Mouse (Mus musculus) cortical plate, adult 2 months (tissue): ENCODE measurements around the gene Def6.

Experiments
- CTCF ChIP-seq: fragments of 200-500 bp; IDR thresholded peaks from 2 replicates; pipeline ENCODE4 v1.5.1; 2011; ENCODE audit warnings: mild to moderate bottlenecking, control low read depth, low read length; ENCODE audit not compliant: insufficient read depth; ENCODE audit errors: extremely low read depth
- POLR2A ChIP-seq: fragments of 200-500 bp; IDR thresholded peaks from 2 replicates; pipeline ENCODE4 v1.6.1; 2011; ENCODE audit warnings: mild to moderate bottlenecking, low read length, control low read depth; ENCODE audit not compliant: insufficient read depth; ENCODE audit errors: extremely low read depth

DNA sequence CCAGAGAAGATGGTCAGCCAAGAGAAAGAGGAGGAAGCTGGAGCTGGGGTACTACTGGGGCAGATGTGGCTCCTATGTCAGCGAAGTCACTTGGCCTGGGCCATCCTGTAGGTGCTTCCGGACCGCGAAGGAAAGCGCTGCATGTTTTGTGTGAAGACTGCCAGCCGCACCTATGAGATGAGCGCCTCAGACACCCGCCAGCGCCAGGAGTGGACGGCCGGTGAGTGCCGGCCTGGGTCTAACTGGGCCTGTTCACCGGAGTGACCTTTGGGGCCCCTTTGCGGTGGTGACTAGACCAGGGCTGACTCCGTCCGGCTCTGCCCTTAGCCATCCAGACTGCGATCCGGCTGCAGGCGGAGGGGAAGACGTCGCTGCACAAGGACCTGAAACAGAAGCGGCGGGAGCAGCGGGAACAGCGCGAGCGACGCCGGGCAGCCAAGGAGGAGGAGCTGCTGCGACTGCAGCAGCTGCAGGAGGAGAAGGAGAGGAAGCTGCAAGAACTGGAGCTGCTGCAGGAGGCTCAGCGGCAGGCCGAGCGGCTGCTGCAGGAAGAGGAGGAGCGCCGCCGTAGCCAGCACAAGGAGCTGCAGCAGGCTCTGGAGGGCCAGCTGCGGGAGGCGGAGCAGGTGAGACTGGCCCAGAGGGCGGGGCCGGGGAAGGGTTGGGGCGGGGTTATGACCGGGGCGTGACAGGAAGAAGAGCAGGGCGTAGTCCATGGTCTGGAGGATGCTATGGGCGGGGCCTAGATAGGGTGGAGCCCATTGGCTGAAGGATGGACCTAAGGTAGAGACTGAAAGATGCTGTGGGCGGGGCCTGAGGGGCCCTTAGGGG, 16.2 kb downstream of the Def6 start:
- TF ChIP-seq CTCF = no peak
- TF ChIP-seq POLR2A = peak; percentile 53; the same call in 1 of the 2 replicates
